Mouse (Mus musculus) leukemia stem cell, adult 10-12 weeks (primary cell): ENCODE measurements around the gene Cyp2j6. TPM values are rescaled to one million over a fixed set of nuclear protein-coding genes. Genes with fewer than 3 reads are reported as not detected.

Experiments
- polyA plus RNA-seq: library from polyadenylated mRNA; stranded (reverse); fragments of >175 nt; gene quantifications from 2 replicates; pipeline ENCODE4 v1.2.3, GENCODE M21; 2012; ENCODE audit warnings: low replicate concordance

The Cyp2j6 gene
- polyA plus RNA-seq = 0.17 TPM in 1 of 2 replicates, not detected in the other

DNA sequence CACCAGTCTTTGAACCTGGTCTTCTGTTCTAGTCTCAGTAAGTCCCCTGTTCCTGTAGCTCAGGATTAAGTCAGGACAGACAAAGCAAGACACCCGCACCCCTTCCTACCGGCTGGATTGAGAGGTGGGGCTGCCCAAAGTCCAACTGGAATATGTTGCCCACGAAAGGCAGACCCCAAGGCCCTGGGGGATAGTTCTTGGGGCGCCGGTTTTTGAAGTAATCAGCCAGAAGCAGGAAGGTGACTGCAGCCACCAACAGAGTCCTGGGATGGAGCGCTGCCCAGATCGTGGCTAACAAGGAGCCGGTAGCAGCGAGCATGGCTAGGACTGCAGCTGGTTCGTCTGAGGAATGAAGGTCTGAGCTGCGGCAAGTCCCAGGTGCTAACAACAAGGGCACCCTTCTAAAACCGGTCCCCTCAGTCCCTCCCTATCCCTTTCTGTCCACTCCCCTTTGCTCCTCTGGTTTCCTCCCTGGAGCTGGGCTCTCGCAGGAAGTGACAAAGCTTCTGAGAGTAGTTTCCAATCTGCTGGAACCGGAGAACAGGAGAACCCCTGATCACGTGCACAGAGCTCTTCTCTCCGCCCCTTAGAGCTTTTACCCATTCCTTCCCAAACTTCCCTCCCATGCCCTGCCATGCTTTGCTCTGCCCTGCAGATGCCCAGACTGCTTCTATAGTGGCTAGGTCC lies at the start of gene Cyp2j6:
Gene Cyp2j6 (minus strand): TSS at position 529 of the 687 bp plus-strand sequence.

DNA sequence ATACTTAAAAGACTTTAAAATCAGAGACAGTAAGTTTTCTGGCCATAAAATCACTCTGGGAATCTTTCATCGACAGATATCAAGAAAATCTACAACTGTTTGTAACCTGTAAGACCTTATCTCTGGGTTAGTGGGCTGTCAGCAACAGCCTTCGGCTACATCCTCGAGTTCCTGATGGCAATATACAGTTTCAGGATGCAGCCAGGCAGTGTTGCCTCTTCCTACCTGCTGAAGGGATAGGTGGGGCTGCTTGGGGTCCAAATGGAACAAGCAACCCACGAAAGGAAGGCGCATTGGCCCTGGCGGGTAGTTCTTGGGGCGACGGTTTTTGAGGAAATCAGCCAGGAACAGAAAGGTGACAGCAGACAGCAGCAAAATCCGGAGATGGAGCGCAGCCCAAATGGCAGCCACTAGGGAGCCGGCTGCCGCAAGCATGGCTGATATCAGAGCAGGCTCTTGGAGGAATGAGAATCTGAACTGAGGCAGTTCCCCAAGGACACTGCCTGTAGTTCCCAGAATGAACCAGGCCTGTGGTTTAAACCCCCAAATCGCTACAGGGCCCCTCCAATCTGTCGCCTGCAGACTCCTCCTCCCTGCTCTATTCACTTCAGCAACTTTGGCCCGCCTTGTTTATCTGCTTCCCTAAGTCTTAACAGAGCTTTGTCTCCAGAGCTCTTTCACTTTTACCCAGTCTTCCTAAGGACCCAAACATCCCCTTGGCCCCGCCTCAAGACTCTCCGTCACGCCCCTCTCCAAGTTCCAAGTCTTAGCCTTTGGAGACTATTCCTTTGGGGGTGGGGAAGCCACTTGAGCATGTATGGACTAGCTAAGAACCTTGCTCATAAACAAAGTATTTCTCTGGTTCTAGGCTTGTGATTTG lies 37.7 kb upstream of the Cyp2j6 start, which contains the start of gene Cyp2j9:
Gene Cyp2j9 (minus strand): TSS at position 668 of the 880 bp plus-strand sequence.

DNA sequence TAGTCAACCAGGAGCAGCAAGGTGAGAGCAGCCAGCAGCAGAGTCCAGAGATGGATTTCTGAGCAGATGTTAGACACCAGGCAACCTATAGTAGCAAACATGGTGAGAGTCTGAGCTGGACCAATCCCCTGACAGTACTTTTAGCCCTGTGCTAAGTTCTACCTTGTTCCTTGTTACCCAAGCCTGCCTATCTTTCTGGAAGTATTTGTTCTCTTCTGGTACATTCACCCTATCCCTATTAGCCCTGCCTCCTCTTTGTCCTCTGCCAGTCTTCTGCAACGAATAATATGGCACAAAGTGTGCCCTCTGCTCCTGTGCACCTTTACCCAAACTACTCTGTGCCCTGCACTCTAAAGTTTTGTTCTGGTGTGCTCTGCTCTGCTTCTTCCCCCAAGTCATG lies 46.2 kb downstream of the Cyp2j6 start, which contains the start of gene Cyp2j8:
Gene Cyp2j8 (minus strand): TSS at position 101 of the 400 bp plus-strand sequence.

Other genes with a start within 250 kb of the Cyp2j6 start
- gene Cyp2j11, start 205.0 kb downstream of the Cyp2j6 start, polyA plus RNA-seq = 0.20 TPM in 1 of 2 replicates, not detected in the other
- gene Cyp2j8, start 46.3 kb downstream of the Cyp2j6 start, polyA plus RNA-seq = not detected in 2 replicates
- not detected in 2 replicates for gene Cyp2j9, start 37.9 kb upstream of the Cyp2j6 start, polyA plus RNA-seq
- gene Cyp2j5, start 110.5 kb upstream of the Cyp2j6 start, polyA plus RNA-seq = not detected in 2 replicates
- not detected in 2 replicates for gene Gm12695, start 231.5 kb upstream of the Cyp2j6 start, polyA plus RNA-seq